Mouse (Mus musculus): ENCODE results near the gene Hist2h4. TPM values are rescaled to one million over a fixed set of nuclear protein-coding genes. Genes with fewer than 3 reads are reported as not detected.
"Not testable (repeated sequence)": the region's sequence is repeated elsewhere in the genome, so short reads cannot be mapped to it uniquely, and the experiment has no call there.

Hist2h4 gene
- polyA plus RNA-seq, 2 experiments = 6.4 to 8.5 TPM

DNA sequence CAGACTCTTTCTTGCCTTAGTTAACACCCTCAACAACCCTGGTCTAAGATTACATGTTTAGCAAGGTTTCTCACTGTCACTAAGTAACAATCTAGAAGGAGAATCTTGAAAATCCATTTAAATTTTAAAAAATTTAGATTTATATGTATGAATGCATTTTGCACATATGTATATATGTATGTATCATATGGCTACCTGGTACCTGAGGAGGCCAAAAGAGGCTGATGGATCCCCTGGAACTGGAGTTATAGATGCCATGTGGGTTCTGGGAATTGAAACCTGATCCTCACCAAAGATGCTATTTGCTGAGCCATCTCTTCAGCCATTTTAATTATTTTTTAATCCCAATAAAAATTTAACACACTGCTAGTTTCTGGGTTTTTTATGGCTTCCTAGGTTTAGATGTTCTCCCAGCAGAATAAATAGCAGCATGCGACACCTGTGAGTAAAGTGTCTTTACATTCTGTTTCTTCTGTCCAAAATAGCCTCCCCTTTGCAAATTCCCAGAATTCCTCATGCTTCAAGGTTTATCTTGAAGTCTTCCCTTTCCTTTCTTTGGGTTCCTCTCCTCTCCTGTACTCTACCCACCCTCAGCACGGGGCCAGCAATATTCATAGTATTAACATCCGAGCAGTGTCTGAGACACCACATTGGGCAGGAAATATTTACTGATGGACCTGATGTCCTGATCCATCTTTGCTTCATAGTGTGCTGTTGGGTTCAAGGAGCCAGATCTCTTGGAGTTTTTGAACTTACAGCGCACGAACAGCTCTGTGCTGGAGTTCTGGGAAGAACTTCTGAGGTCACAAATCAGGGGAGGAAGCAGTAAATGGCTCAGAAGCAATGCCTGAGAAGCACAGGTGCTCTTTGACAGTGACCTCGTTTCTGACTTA lies 14.7 kb downstream of the Hist2h4 start:
- H3K9me3 ChIP-seq (ENCODE audit: control insufficient read depth, low read length) = no peaks in the 10 kb centered on the region
- DNase-seq (ENCODE audit: low spot score) = no peak
- peaks cover 22% of the 10 kb centered on the region for H3K4me1 ChIP-seq (ENCODE audit: control insufficient read depth, insufficient read depth, low read length)
- H3K36me3 ChIP-seq (ENCODE audit: control insufficient read depth, insufficient read depth, low read length) = no peaks in the 10 kb centered on the region
- no peak for TF ChIP-seq POLR2A (IDR thresholded peaks at IDR 0.05; ENCODE audit: borderline replicate concordance, extremely low read depth, insufficient read depth, insufficient read length)
- H3K4me3 ChIP-seq (replicated peaks; ENCODE audit: low read length) = peak overlapping the region; percentile 39
- no peak overlapping the region for H3K27ac ChIP-seq (replicated peaks; ENCODE audit: low read depth, low read length)
- H3K27me3 ChIP-seq (ENCODE audit: control insufficient read depth, insufficient read depth, low read length) = no peaks in the 10 kb centered on the region
- peak overlapping the region; percentile 59; the same call in 1 of the 2 replicates for H3K9ac ChIP-seq (ENCODE audit: low read depth, low read length, severe bottlenecking)
- 36% methylated on average over 6 of the region's 6 CpGs for WGBS
- ATAC-seq (ENCODE audit: low FRiP score, low read depth) = no peak
- H3K4me2 ChIP-seq (replicated peaks; ENCODE audit: low read depth, low read length, severe bottlenecking) = peak overlapping the region; percentile 49

DNA sequence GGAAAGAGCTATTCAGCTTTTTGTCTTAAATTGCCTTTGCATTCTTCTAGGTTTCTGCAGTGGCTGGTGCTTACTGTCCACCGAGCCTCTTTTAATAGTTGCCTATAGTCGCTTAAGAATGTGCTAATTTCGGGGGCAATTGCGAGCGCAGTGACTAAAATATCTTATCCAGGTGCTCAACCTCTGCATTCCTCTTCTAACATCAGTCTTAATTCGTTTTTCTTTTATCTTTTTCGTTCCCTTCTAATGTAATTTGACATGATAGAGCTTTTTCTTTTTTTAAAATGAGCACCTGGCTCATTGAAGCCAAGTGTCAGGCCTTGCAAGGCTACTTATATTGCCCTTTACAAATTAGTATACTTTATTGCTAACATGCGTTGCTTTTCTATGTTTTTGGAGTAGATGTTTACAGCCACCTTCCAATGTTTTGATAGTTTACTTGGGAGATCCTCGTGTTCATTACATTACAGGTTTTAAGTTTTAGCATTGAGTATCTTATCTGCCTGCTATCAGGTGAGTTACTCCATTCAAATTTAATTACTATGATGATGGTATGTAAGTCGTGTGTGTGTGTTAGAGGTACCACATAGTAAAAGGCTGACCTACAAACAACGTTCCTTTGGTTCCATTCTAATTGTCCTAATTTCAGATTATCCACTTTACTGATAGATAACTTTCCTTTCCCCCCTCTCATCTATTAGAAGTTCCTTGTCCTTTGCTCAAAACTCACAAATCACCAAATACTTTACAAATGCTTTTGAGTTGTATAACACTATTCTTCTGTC lies 15.6 kb downstream of the Hist2h4 start:
- no peak for DNase-seq (ENCODE audit: low spot score)
- TF ChIP-seq POLR2A (IDR thresholded peaks at IDR 0.05; ENCODE audit: borderline replicate concordance, extremely low read depth, insufficient read depth, insufficient read length) = no peak
- H3K27ac ChIP-seq (replicated peaks; ENCODE audit: low read depth, low read length) = peak overlapping the region; percentile 65; the same call in 1 of the 2 replicates
- H3K4me2 ChIP-seq (replicated peaks; ENCODE audit: low read depth, low read length, severe bottlenecking) = peak overlapping the region; percentile 49
- H3K4me1 ChIP-seq (ENCODE audit: control insufficient read depth, insufficient read depth, low read length) = peaks cover 25% of the 10 kb centered on the region
- no peak for ATAC-seq (ENCODE audit: low FRiP score, low read depth)
- WGBS = 2% methylated on average over 11 of the region's 11 CpGs
- H3K27me3 ChIP-seq (ENCODE audit: control insufficient read depth, insufficient read depth, low read length) = no peaks in the 10 kb centered on the region
- no peaks in the 10 kb centered on the region for H3K9me3 ChIP-seq (ENCODE audit: control insufficient read depth, low read length)
- no peaks in the 10 kb centered on the region for H3K36me3 ChIP-seq (ENCODE audit: control insufficient read depth, insufficient read depth, low read length)
- peak overlapping the region; percentile 39 for H3K4me3 ChIP-seq (replicated peaks; ENCODE audit: low read length)
- H3K9ac ChIP-seq (ENCODE audit: low read depth, low read length, severe bottlenecking) = peak overlapping the region; percentile 59

DNA sequence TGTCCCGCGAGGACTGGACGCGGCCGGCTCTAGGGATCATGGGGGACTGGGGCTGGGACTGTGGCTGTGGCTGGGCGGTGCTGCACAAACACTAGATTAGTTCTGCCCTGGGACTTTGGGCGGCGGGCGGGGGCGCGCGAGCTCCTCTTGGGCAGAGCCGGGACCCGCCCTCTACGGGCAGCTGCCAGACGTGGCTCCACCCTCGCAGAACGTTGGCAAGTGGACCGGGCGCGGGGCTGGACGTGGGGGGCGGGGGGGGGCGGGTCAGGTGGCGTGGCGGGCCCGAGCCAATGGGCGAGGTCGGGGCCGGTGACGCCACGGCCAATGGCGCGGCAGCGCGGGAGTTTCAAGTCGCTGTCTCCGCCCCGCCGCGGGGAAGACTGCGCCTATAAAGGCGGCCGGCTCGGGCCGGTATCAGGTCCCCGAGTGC lies 16.7 kb downstream of the Hist2h4 start, which contains the start of gene Hist2h3c1:
Hist2h3c1 (plus strand) TSS at position 259 of the 430 bp plus-strand sequence.
- peaks cover 25% of the 10 kb centered on the region for H3K4me1 ChIP-seq (ENCODE audit: control insufficient read depth, insufficient read depth, low read length)
- peak; percentile 86 for ATAC-seq (ENCODE audit: low FRiP score, low read depth)

DNA sequence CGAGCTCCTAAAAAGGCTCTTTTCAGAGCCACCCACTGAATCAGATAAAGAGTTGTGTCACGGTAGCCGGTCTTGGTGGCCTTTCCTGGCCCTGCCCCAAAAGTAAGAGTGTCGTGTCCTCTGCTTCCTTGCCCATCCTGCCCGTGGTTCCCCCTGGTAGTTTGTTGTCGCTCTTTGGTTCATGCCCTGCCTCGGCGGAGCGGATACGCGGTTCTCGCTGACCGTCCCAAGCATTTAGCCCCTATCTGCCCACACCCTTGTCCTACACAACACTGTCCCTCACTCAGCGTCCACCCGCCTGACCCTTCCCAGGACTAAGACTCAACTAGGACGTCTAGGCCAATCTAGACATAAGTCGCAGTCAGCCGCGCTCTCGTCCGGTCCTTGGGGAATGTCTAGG lies 17.1 kb downstream of the Hist2h4 start:
- not testable (repeated sequence) for H3K27me3 ChIP-seq (ENCODE audit: control insufficient read depth, insufficient read depth, low read length); H3K9me3 ChIP-seq (ENCODE audit: control insufficient read depth, low read length); H3K9ac ChIP-seq (ENCODE audit: low read depth, low read length, severe bottlenecking); H3K27ac ChIP-seq (replicated peaks; ENCODE audit: low read depth, low read length); H3K36me3 ChIP-seq (ENCODE audit: control insufficient read depth, insufficient read depth, low read length); DNase-seq (ENCODE audit: low spot score)
- Histone ChIP-seq H3K4me2 (replicated peaks; ENCODE audit: low read depth, low read length, severe bottlenecking) (peak overlapping the region; percentile 28; the same call in 1 of the 2 replicates), H3K4me1 (ENCODE audit: control insufficient read depth, insufficient read depth, low read length) (peaks cover 26% of the 10 kb centered on the region), H3K4me3 (replicated peaks; ENCODE audit: low read length) (peak overlapping the region; percentile 28)
- WGBS = 0% methylated on average over 8 of the region's 21 CpGs
- peak; percentile 5 for ATAC-seq (ENCODE audit: low FRiP score, low read depth)

More for the DNA sequence above, 16.7 kb downstream of the Hist2h4 start, which contains the start of gene Hist2h3c1:
- not testable (repeated sequence) for H3K36me3 ChIP-seq (ENCODE audit: control insufficient read depth, insufficient read depth, low read length); DNase-seq (ENCODE audit: low spot score); H3K9me3 ChIP-seq (ENCODE audit: control insufficient read depth, low read length); H3K27me3 ChIP-seq (ENCODE audit: control insufficient read depth, insufficient read depth, low read length)
- peak within 1 kb of the TSS; percentile 39 for H3K4me3 ChIP-seq (replicated peaks; ENCODE audit: low read length)
- peak within 1 kb of the TSS; percentile 65; the same call in 1 of the 2 replicates for H3K27ac ChIP-seq (replicated peaks; ENCODE audit: low read depth, low read length)
- WGBS = no CpG with 5 or more reads among the region's 47 CpGs
- H3K9ac ChIP-seq (ENCODE audit: low read depth, low read length, severe bottlenecking) = peak within 1 kb of the TSS; percentile 59
- H3K4me2 ChIP-seq (replicated peaks; ENCODE audit: low read depth, low read length, severe bottlenecking) = peak within 1 kb of the TSS; percentile 49

DNA sequence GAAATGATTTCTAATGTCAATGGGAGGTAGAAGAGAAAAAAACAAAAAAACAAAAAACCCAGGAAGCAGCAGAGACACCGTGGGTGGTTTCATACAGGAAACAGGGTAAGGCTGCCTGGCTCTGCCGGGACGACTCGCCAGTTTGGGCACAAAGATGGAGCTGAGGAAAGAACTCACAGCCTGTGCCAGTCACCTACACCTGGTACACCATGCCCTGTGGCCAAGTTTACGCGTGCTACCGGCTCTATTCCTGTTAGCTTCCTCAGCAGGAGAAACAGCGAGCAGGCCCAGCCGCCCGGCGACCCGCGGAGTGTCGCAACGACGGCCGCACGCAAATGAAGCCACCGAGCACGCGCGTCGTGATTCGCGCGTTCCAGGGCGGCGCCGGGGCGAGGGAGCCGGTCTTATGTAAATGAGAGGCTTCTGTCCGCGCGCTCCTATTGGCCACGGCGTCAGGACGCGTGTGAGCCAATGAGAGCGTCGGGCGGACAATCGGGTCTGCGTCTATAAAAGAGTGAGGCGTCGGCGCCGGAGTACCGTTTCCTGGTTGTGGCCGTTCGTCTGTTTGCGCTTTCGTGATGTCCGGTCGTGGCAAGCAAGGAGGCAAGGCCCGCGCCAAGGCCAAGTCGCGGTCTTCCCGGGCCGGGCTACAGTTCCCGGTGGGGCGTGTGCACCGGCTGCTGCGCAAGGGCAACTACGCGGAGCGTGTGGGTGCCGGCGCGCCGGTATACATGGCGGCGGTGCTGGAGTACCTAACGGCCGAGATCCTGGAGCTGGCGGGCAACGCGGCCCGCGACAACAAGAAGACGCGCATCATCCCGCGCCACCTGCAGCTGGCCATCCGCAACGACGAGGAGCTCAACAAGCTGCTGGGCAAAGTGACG lies 17.9 kb downstream of the Hist2h4 start, which contains the start of gene Hist2h2aa1:
Hist2h2aa1 (plus strand) TSS at position 495 of the 884 bp plus-strand sequence.
- DNase-seq (ENCODE audit: low spot score) (peak; percentile 70), ATAC-seq (ENCODE audit: low FRiP score, low read depth) (peak; percentile 89)
- Histone ChIP-seq H3K9ac (ENCODE audit: low read depth, low read length, severe bottlenecking) (peak within 1 kb of the TSS; percentile 68), H3K4me1 (ENCODE audit: control insufficient read depth, insufficient read depth, low read length) (peaks cover 27% of the 10 kb centered on the region), H3K4me2 (replicated peaks; ENCODE audit: low read depth, low read length, severe bottlenecking) (peak within 1 kb of the TSS; percentile 58), H3K27ac (replicated peaks; ENCODE audit: low read depth, low read length) (peak within 1 kb of the TSS; percentile 96), H3K4me3 (replicated peaks; ENCODE audit: low read length) (peak within 1 kb of the TSS; percentile 52)
- not testable (repeated sequence) for H3K36me3 ChIP-seq (ENCODE audit: control insufficient read depth, insufficient read depth, low read length); H3K27me3 ChIP-seq (ENCODE audit: control insufficient read depth, insufficient read depth, low read length); H3K9me3 ChIP-seq (ENCODE audit: control insufficient read depth, low read length)
- WGBS = under 1% methylated on average over 25 of the region's 88 CpGs

All from limb, embryonic 14.5 days (tissue).